8 mouse cellular contexts compared by ENCODE assay signal in genomic region chr7:45299752-45300151, GRCm38 (mm10). TPM values are rescaled to one million over a fixed set of nuclear protein-coding genes. Genes with fewer than 3 reads are reported as not detected.
DNase-seq lines count a peak whose midpoint lies in the region; ATAC-seq and TF ChIP-seq lines count a peak whose summit lies in the region.

No protein-coding gene starts in this region.

- intact Hi-C loops in gastrocnemius, adult 2 months (cut with DNase I): loop anchor here (2.0 kb wide), 3 partner anchors 23 to 137 kb away; partner anchors contain the start of genes Slc17a7 and Slc6a21
- intact Hi-C loops in left cerebral cortex, adult 2 months (cut with DNase I): loop anchor here (1.0 to 5.0 kb wide), 4 partner anchors 41 to 217 kb away; no protein-coding TSS in a partner anchor

- H3K4me3 ChIP-seq in gastrocnemius, adult 2 months: no peak overlapping the region
- H3K4me3 ChIP-seq in left cerebral cortex, adult 2 months: no peak overlapping the region

- DNase-seq in adrenal gland, adult 2 months: peak; percentile 15
- no peak for DNase-seq in adrenal gland, adult 18-20 months (ENCODE audit: low spot score in 2 of 2)
- DNase-seq in cerebellum, postnatal 25 days: peak; percentile 55 to 71
- peak; percentile 61 for DNase-seq in gastrocnemius, adult 2 months
- peak; percentile 42 for DNase-seq in hindlimb bud, embryonic 11.5 days (ENCODE audit: extremely low spot score, low read depth, low spot score)
- peak; percentile 64 to 69 for DNase-seq in left cerebral cortex, adult 2 months (ENCODE audit: extremely low spot score in 1 of 2, low spot score in 2 of 2)
- DNase-seq in right cerebral cortex, postnatal 4 days: peak; percentile 70

- peak; percentile 95 for ATAC-seq in megakaryocyte, adult 5-6 weeks (ENCODE audit: poor library complexity, severe bottlenecking)

- H3K27ac ChIP-seq in gastrocnemius, adult 2 months: no peak overlapping the region
- peak overlapping the region; percentile 70 for H3K27ac ChIP-seq in left cerebral cortex, adult 2 months

- TF ChIP-seq CTCF in gastrocnemius, adult 2 months (IDR thresholded peaks at IDR 0.05): peak; percentile 70
- TF ChIP-seq CTCF in left cerebral cortex, adult 2 months (IDR thresholded peaks at IDR 0.05): peak; percentile 68

RNA-seq across cellular contexts. Expression of gene Slc6a21, which starts 22.4 kb away (rescaled TPM):
- total RNA-seq in adrenal gland, adult 2 months (2021): not detected
- polyA plus RNA-seq in adrenal gland, adult 2 months (2012; rRNA removed): not detected in 2 replicates
- total RNA-seq in adrenal gland, adult 18-20 months (2021): under 1 TPM in 1 of 2 experiments, not detected in 1; 0.19 TPM
- not detected for total RNA-seq in gastrocnemius, adult 2 months (2021)
- total RNA-seq in left cerebral cortex, adult 2 months (2021): under 1 TPM in 1 of 2 experiments, not detected in 1; 0.23 TPM
- 0.27 and 0.78 TPM in 2 replicates for total RNA-seq in megakaryocyte, adult 5-6 weeks (2015)
- total RNA-seq in megakaryocyte, adult 5-6 weeks (2017): not detected in 2 replicates

RNA-seq across cellular contexts. Expression of gene Trpm4, which starts 33.8 kb away (rescaled TPM):
- 1 to 10 TPM; 5.2 to 9.4 TPM for total RNA-seq in adrenal gland, adult 2 months (2021)
- polyA plus RNA-seq in adrenal gland, adult 2 months (2012; rRNA removed): 8.8 and 11.2 TPM in 2 replicates
- 10 to 100 TPM in 1 of 2 experiments, 1 to 10 TPM in 1; 7.8 to 11.0 TPM for total RNA-seq in adrenal gland, adult 18-20 months (2021)
- 10 to 100 TPM; 33.9 to 34.7 TPM for total RNA-seq in gastrocnemius, adult 2 months (2021)
- total RNA-seq in left cerebral cortex, adult 2 months (2021): 10 to 100 TPM; 18.5 to 24.6 TPM
- total RNA-seq in megakaryocyte, adult 5-6 weeks (2015): 3.2 and 4.7 TPM in 2 replicates
- total RNA-seq in megakaryocyte, adult 5-6 weeks (2017): 4.8 and 5.4 TPM in 2 replicates

RNA-seq across cellular contexts. Expression of gene Hrc, which starts 35.3 kb away (rescaled TPM):
- total RNA-seq in adrenal gland, adult 2 months (2021): under 1 TPM in 1 of 2 experiments, not detected in 1; 0.23 TPM
- polyA plus RNA-seq in adrenal gland, adult 2 months (2012; rRNA removed): 0.18 TPM in 1 of 2 replicates, not detected in the other
- total RNA-seq in adrenal gland, adult 18-20 months (2021): under 1 TPM; 0.17 to 0.83 TPM
- 1,000 to 10,000 TPM in 1 of 2 experiments, 100 to 1,000 TPM in 1; 818 to 1,018 TPM for total RNA-seq in gastrocnemius, adult 2 months (2021)
- under 1 TPM; 0.23 to 0.61 TPM for total RNA-seq in left cerebral cortex, adult 2 months (2021)
- not detected in 2 replicates for total RNA-seq in megakaryocyte, adult 5-6 weeks (2015)
- 0.07 TPM in 1 of 2 replicates, not detected in the other for total RNA-seq in megakaryocyte, adult 5-6 weeks (2017)

RNA-seq across cellular contexts. Expression of gene Slc6a16, which starts 58.9 kb away (rescaled TPM):
- total RNA-seq in adrenal gland, adult 2 months (2021): not detected
- polyA plus RNA-seq in adrenal gland, adult 2 months (2012; rRNA removed): 0.04 TPM in 1 of 2 replicates, not detected in the other
- not detected for total RNA-seq in adrenal gland, adult 18-20 months (2021)
- not detected for total RNA-seq in gastrocnemius, adult 2 months (2021)
- 1 to 10 TPM; 1.9 to 2.4 TPM for total RNA-seq in left cerebral cortex, adult 2 months (2021)
- not detected in 2 replicates for total RNA-seq in megakaryocyte, adult 5-6 weeks (2015)
- total RNA-seq in megakaryocyte, adult 5-6 weeks (2017): not detected in 2 replicates

Comparison
In these comparisons a context has a peak if more than half of its experiments do, and no peak if none do; other contexts are left out.
1. DNase-seq: peak in adrenal gland, adult 2 months (single experiment), cerebellum, postnatal 25 days (2 of 2), gastrocnemius, adult 2 months (single experiment), hindlimb bud, embryonic 11.5 days (single experiment), left cerebral cortex, adult 2 months (2 of 2) and right cerebral cortex, postnatal 4 days (single experiment); none in adrenal gland, adult 18-20 months (0 of 2).
2. RNA of gene Hrc, which starts 35.3 kb away (total RNA-seq): 818 to 1,018 TPM in gastrocnemius, adult 2 months; 0.17 to 0.83 TPM in adrenal gland, adult 18-20 months, 0.23 to 0.61 TPM in left cerebral cortex, adult 2 months, 0.23 TPM in adrenal gland, adult 2 months and 0.07 TPM in megakaryocyte, adult 5-6 weeks; every median in the first group is over 100 times any median in the second.